Mouse (Mus musculus): Measurements from ENCODE around the gene Sertad4. TPM values are rescaled to one million over a fixed set of nuclear protein-coding genes. Genes with fewer than 3 reads are reported as not detected.

The Sertad4 gene
- total and polyA plus RNA-seq, 2 experiments from 2014 or later: 9.2 to 19.8 TPM

DNA sequence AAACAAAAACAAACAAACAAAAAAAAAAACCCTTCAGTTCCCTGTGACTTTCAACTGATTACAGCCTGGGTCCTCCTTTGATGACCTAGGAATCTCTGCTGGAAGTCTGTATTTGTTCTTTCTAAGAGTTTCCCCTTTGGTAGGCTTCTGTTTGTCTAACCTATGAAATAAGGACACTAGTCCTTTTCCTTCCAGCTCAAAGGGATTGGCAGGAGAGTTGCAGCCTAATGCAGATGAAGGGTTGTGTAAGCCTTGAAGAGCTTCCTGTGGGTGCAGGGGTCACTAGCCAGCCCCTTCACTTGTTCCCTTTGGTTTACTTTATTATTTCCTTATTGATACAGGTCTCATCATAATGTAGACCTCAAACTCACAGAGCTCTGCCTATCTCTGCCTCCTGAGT is 27.6 kb downstream of the Sertad4 start:
- peaks cover 6% of the 10 kb centered on the region; the same call in 1 of the 2 replicates for H3K4me1 ChIP-seq (ENCODE audit: insufficient read depth, low read length)

GRCm38 (mm10) chr1:192825746-192826145 is 29.8 kb downstream of the Sertad4 start:
- no peak for DNase-seq (ENCODE audit: low spot score)
- no peak for TF ChIP-seq CTCF (IDR thresholded peaks at IDR 0.05)
- Histone ChIP-seq H3K9me3 (ENCODE audit: low read length) (no peaks in the 10 kb centered on the region), H3K4me1 (ENCODE audit: insufficient read depth, low read length) (peaks cover 6% of the 10 kb centered on the region; the same call in 1 of the 2 replicates), H3K9ac (replicated peaks; ENCODE audit: low read length, poor library complexity, severe bottlenecking) (no peak overlapping the region), H3K4me2 (ENCODE audit: low read depth, low read length, poor library complexity, severe bottlenecking) (no peak overlapping the region), H3K4me3 (ENCODE audit: low read depth, low read length) (no peak overlapping the region), H3K27me3 (ENCODE audit: insufficient read depth, low read length) (no peaks in the 10 kb centered on the region), H3K36me3 (ENCODE audit: insufficient read depth, low read length) (no peaks in the 10 kb centered on the region), H3K27ac (ENCODE audit: low read depth, low read length) (no peak overlapping the region)
- WGBS: 38% methylated on average over 9 of the region's 9 CpGs
- no peak for ATAC-seq (ENCODE audit: low FRiP score)

More for the DNA sequence above, 27.6 kb downstream of the Sertad4 start:
- Histone ChIP-seq H3K9ac (replicated peaks; ENCODE audit: low read length, poor library complexity, severe bottlenecking) (no peak overlapping the region), H3K36me3 (ENCODE audit: insufficient read depth, low read length) (no peaks in the 10 kb centered on the region), H3K27me3 (ENCODE audit: insufficient read depth, low read length) (no peaks in the 10 kb centered on the region), H3K4me3 (ENCODE audit: low read depth, low read length) (no peak overlapping the region), H3K4me2 (ENCODE audit: low read depth, low read length, poor library complexity, severe bottlenecking) (no peak overlapping the region), H3K9me3 (ENCODE audit: low read length) (no peaks in the 10 kb centered on the region), H3K27ac (ENCODE audit: low read depth, low read length) (no peak overlapping the region)
- DNase-seq (ENCODE audit: low spot score): no peak
- ATAC-seq (ENCODE audit: low FRiP score): no peak
- no peak for TF ChIP-seq CTCF (IDR thresholded peaks at IDR 0.05)

GRCm38 (mm10) chr1:192822652-192823525 is 32.7 kb downstream of the Sertad4 start:
- DNase-seq (ENCODE audit: low spot score) (peak; percentile 67), ATAC-seq (ENCODE audit: low FRiP score) (peak; percentile 56; the same call in 1 of the 2 replicates)
- no peak overlapping the region for H3K4me2 ChIP-seq (ENCODE audit: low read depth, low read length, poor library complexity, severe bottlenecking)
- H3K4me3 ChIP-seq (ENCODE audit: low read depth, low read length): no peak overlapping the region
- no peaks in the 10 kb centered on the region for H3K27me3 ChIP-seq (ENCODE audit: insufficient read depth, low read length)
- no peak overlapping the region for H3K9ac ChIP-seq (replicated peaks; ENCODE audit: low read length, poor library complexity, severe bottlenecking)
- no peaks in the 10 kb centered on the region for H3K9me3 ChIP-seq (ENCODE audit: low read length)
- peaks cover 6% of the 10 kb centered on the region; the same call in 1 of the 2 replicates for H3K4me1 ChIP-seq (ENCODE audit: insufficient read depth, low read length)
- 19% methylated on average over 13 of the region's 13 CpGs for WGBS
- TF ChIP-seq CTCF (IDR thresholded peaks at IDR 0.05): no peak
- no peak overlapping the region for H3K27ac ChIP-seq (ENCODE audit: low read depth, low read length)
- no peaks in the 10 kb centered on the region for H3K36me3 ChIP-seq (ENCODE audit: insufficient read depth, low read length)

DNA sequence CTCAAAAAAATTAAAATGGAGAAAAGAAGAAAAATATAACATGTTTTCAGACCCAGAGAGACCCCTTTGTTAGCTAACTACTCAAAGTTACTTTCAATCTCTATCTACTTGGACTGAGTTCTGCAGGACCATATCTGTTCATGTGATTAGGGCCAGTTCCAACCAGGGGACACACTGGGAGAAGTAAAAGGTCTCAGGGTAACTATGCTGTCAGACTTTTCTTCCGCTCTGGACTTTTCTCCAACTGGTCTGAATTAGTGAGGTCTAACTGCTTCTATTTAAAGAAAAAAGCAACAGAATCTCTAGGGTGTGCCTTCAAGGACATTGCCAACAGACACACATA is 33.3 kb downstream of the Sertad4 start:
- no peak for TF ChIP-seq CTCF (IDR thresholded peaks at IDR 0.05)
- H3K4me1 ChIP-seq (ENCODE audit: insufficient read depth, low read length): peaks cover 6% of the 10 kb centered on the region; the same call in 1 of the 2 replicates

DNA sequence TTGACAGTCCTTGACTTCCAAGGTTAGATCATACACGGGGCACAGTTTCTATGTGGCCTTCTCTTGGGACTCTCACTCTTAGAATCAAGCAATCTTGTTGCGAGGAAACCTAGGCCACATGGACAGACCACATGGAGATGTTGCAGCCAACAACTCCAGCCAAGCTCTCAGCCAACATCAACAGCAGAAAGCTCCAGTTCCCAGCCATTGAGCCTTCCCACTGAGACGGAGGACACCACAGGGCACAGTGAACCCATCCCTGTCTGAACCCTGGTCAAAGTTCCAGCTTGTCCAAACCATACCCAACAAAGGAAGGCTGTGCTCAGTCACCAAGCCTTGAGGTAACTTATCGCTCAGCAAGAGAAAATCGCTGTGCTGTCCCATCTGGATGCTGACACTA is 37.2 kb downstream of the Sertad4 start:
- no peak for TF ChIP-seq CTCF (IDR thresholded peaks at IDR 0.05)
- ATAC-seq (ENCODE audit: low FRiP score) (no peak), DNase-seq (ENCODE audit: low spot score) (no peak)
- Histone ChIP-seq H3K27ac (ENCODE audit: low read depth, low read length) (no peak overlapping the region), H3K27me3 (ENCODE audit: insufficient read depth, low read length) (no peaks in the 10 kb centered on the region), H3K4me2 (ENCODE audit: low read depth, low read length, poor library complexity, severe bottlenecking) (no peak overlapping the region), H3K4me3 (ENCODE audit: low read depth, low read length) (no peak overlapping the region), H3K9me3 (ENCODE audit: low read length) (no peaks in the 10 kb centered on the region), H3K36me3 (ENCODE audit: insufficient read depth, low read length) (no peaks in the 10 kb centered on the region), H3K4me1 (ENCODE audit: insufficient read depth, low read length) (peaks cover 4% of the 10 kb centered on the region; the same call in 1 of the 2 replicates), H3K9ac (replicated peaks; ENCODE audit: low read length, poor library complexity, severe bottlenecking) (no peak overlapping the region)
- 87% methylated on average over 5 of the region's 5 CpGs for WGBS

More for the DNA sequence above, 33.3 kb downstream of the Sertad4 start:
- Histone ChIP-seq H3K9me3 (ENCODE audit: low read length) (no peaks in the 10 kb centered on the region), H3K36me3 (ENCODE audit: insufficient read depth, low read length) (no peaks in the 10 kb centered on the region), H3K27me3 (ENCODE audit: insufficient read depth, low read length) (no peaks in the 10 kb centered on the region), H3K4me3 (ENCODE audit: low read depth, low read length) (no peak overlapping the region), H3K9ac (replicated peaks; ENCODE audit: low read length, poor library complexity, severe bottlenecking) (no peak overlapping the region), H3K4me2 (ENCODE audit: low read depth, low read length, poor library complexity, severe bottlenecking) (no peak overlapping the region), H3K27ac (ENCODE audit: low read depth, low read length) (no peak overlapping the region)
- 67% methylated on average over 1 of the region's 1 CpGs for WGBS
- DNase-seq (ENCODE audit: low spot score) (no peak), ATAC-seq (ENCODE audit: low FRiP score) (no peak)

DNA sequence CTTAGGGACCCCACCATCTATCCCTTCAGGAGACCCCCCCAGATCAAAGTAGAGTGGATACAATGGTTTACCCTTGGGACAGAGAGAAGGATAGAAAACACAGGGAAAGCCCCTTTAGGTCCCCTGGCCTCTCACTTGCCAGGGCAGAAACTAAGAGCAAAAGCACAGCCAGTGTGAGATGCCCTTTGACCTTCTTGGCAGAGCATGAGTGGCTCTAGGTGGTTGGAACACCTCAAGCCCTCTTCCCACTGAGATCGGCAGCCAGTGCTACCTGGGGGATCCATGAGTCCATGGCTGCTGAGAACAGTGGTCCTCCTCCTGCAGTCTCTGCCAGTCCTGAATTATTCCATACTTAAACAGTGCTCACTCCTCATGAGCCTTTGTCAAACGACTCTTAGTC is 39.8 kb downstream of the Sertad4 start:
- DNase-seq (ENCODE audit: low spot score) (no peak), ATAC-seq (ENCODE audit: low FRiP score) (no peak)
- Histone ChIP-seq H3K27ac (ENCODE audit: low read depth, low read length) (no peak overlapping the region), H3K4me2 (ENCODE audit: low read depth, low read length, poor library complexity, severe bottlenecking) (no peak overlapping the region), H3K4me3 (ENCODE audit: low read depth, low read length) (no peak overlapping the region), H3K9ac (replicated peaks; ENCODE audit: low read length, poor library complexity, severe bottlenecking) (no peak overlapping the region), H3K36me3 (ENCODE audit: insufficient read depth, low read length) (no peaks in the 10 kb centered on the region), H3K27me3 (ENCODE audit: insufficient read depth, low read length) (no peaks in the 10 kb centered on the region), H3K4me1 (ENCODE audit: insufficient read depth, low read length) (no peaks in the 10 kb centered on the region), H3K9me3 (ENCODE audit: low read length) (no peaks in the 10 kb centered on the region)
- TF ChIP-seq CTCF (IDR thresholded peaks at IDR 0.05): no peak
- 52% methylated on average over 2 of the region's 2 CpGs for WGBS
